Mouse (Mus musculus) heart, postnatal 14 days (tissue): ENCODE data around the gene Aaas. TPM values are rescaled to one million over a fixed set of nuclear protein-coding genes. Genes with fewer than 3 reads are reported as not detected.
A peak's percentile ranks its signal among the peaks of the same experiment; 100 is the strongest.

ENCODE experiments used
- DNase-seq, 2 experiments: peaks; one replicate each; pipeline ENCODE4 v3.0.0; 2021 to 2022
- intact Hi-C: fragments of 180-260 bp; cut with DNase I; formaldehyde crosslinking; loops from one replicate; pipeline ENCODE4 v1.15.1; 2025
- long read RNA-seq, 2 experiments: library from polyadenylated mRNA; stranded (forward); transcript quantifications; one replicate each; pipeline ENCODE4 v2.0.0; 2021
- total RNA-seq, 2 experiments: library from RNA; stranded (reverse); gene quantifications; 2 replicates each; pipeline ENCODE4 v1.2.3; 2021

Aaas gene
- 10 to 100 TPM in 1 of 2 experiments, 1 to 10 TPM in 1; 9.5 to 15.2 TPM for total RNA-seq
- long read RNA-seq, experiment 1, transcript Aaas-201 (16 exons, 1,811 nt) = major isoform, 10 of 12 reads
- long read RNA-seq, experiment 1, partial matches to known transcripts = 2 of 12 reads
- long read RNA-seq, experiment 1, other reads (novel, unspliced or antisense) = 0 of 12 reads
- long read RNA-seq, experiment 2, transcript Aaas-201 (16 exons, 1,811 nt) = major isoform, 13 of 14 reads
- long read RNA-seq, experiment 2, partial matches to known transcripts = 1 of 14 reads
- long read RNA-seq, experiment 2, other reads (novel, unspliced or antisense) = 0 of 14 reads

- DNase-seq = peak; percentile 96 to 97
- intact Hi-C loops = no loop called here
Measured at GRCm38 (mm10) chr15:102350138-102350941, at the start of gene Aaas. TSS of gene Aaas (minus strand) at chr15:102350771.

DNA sequence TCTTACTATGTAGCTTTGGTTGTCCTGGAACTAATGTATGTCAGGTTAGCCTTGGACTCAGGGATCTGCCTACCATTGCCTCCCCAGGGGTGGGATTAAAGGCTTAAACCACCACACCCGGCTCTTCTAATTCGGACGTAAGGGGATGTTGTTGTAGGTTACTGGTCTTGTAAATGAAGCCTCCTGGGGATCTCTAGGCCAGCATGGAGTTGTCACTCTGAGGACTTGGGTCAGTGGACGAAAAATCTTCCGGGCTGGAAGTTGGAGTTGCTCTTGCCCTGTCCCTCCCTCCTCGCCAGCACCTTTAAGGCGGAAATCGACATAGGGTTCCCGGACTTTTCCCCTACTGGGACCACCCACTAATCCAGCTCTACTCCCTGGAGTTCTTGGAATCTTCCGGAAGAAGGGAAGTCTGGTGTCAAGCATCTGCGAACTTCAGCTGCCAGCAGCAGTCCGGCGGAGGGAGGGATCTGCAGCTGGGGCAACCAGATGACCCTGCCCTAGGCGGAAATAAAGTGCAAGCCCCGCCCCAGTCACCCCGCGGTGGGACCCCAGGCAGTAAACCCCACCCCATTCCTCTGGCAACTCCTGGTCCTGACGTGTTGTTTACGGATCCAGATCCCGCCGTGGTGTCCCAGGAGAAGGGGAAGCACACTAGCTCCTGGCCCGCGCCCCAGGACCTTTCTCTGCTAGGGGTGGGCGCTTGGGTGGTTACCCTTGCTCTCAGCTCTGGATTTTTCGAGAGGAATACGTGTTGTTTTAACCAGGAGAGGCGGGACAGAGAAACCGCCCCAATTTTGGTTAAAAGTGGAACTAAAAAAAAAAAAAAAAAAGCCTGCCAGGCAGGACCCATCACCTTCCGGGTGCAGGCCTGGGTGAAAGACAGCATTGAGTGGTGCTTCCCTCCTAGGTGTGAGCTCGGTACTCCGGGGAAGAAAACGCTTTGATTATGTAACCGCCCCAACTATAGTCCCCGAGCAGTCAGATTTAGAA, 49.0 kb upstream of the Aaas start:
- peak; percentile 92 to 93 for DNase-seq
- intact Hi-C loops = no loop called here

DNA sequence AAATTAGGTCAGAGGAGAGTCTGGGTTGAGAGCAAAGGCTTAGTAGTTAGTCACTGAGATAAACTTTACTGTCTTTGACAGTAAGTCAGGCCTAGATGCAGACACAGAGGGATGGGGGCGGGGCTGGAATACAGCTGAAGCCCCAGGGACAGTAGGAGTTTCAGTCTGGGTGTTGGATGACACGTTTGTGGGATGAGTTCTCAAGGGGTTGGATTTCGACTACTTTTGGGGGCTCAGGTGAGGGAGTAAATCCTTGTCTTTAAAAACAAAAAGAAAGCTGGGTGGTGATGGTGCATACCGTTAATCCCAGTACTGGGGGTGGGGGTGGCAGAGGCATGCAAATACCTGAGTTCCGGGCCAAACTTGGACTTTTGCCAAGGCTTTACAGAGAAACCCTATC, 48.1 kb upstream of the Aaas start:
- no peak for DNase-seq
- intact Hi-C loops = no loop called here

DNA sequence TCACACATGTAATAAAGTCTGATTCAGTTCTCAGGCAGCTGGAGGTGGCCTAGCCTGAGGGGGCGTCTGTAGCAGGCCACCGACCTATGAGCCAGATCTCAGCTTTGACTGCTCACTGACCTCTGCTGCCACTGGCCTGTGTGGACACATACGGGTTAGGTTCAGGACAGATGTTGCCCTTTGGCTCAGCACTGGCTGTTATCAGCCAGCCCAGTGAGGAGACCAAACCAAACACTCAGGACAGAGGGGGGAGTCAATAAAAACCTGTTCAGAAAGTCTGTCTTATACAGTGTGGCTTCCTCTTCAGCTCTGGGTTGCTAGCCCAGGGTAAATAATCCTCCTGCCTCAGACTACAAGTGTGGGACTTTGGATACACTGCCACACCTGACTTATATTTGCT, 44.5 kb upstream of the Aaas start:
- intact Hi-C loops = no loop called here
- DNase-seq = peak; percentile 26 to 33

DNA sequence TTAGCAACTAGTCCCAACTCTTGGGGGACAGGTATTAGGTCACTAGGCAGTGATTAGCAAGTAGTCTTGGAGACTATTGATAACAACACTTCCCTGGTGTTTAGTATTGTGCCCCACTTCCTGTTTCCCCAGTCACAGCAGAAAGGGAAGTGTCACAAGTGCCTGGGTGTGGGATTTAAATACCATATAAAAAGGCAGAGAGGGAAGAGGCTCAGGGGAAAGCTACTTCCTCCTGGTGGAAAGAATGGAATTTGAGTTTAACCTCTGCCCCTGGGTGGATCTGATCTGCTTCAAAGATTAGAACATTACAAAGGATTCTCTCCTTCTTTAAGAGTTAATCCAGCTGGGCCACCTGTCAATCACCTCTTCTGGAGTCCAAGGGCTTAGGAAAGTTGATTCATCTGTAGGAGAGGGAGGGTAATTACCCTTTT, 43.0 kb upstream of the Aaas start:
- intact Hi-C loops = no loop called here
- no peak for DNase-seq

DNA sequence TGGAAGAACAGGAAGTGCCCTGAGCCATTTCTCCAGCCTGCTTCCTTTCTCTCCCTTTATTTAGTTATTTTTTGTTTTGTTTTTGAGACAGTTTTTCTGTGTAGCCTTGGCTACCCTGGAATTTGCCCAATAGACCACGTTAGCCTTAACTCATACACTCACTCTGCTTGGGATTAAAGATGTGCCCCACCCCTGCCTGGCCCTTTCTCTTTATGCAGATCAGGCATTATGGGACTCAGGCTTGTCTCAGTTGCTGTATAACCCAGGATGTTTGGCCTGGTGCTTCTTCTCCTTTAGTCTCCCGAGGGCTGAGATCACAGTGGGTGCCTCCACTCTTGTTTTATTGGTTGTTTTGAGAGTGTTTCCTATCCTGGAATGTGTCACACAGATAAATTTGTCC, 41.9 kb upstream of the Aaas start:
- no peak for DNase-seq
- intact Hi-C loops = no loop called here

DNA sequence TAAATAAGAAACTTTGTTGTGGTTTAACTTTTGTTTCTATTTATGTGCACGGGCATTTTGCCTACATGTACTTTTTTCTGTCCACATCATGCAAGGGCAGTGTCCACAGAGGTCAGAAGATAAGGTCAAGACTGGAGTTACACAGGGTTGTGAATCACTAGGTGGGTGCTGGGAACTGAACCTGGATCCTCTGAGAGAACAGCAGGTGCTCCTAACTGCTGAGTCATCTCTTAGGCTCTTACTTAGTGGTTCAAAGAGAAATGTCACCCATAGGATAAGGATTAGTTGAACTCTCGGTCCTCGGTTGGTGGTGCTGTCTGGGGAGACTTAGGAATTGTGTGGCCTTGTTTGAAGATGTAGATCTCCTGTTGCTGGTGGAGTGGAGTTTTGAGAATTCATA, 38.4 kb upstream of the Aaas start:
- DNase-seq = no peak
- intact Hi-C loops = loop anchor here (10.0 kb wide), 1 partner anchor 136 kb away; the partner anchor contains the start of gene Npff

- intact Hi-C loops = loop anchor here (10.0 kb wide), 1 partner anchor 138 kb away; the partner anchor contains the start of gene Npff
Measured at GRCm38 (mm10) chr15:102386640-102387039, 36.1 kb upstream of the Aaas start.

DNA sequence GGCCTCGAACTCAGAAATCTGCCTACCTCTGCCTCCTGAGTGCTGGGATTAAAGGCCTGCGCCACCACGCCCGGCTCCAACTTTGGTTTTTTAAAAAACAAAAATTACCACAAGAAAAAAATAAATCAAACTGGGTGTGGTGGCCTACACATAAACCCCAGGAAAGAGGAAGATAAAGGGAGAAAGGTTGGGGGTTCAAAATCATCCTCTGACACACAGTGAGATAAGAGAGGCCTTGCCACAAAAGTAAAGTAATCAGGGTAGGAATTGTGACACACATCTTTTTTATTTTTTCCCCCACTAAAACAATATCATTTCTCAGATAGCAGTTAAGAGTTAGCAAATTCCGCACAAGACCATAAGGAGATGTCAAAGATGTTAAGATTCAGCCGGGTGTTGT, 33.1 kb upstream of the Aaas start:
- intact Hi-C loops = loop anchor here (5.0 to 10.0 kb wide), 2 partner anchors 59 to 141 kb away; partner anchors contain the start of gene Npff
- DNase-seq = no peak

More at GRCm38 (mm10) chr15:102386640-102387039, 36.1 kb upstream of the Aaas start:
- DNase-seq = no peak

DNA sequence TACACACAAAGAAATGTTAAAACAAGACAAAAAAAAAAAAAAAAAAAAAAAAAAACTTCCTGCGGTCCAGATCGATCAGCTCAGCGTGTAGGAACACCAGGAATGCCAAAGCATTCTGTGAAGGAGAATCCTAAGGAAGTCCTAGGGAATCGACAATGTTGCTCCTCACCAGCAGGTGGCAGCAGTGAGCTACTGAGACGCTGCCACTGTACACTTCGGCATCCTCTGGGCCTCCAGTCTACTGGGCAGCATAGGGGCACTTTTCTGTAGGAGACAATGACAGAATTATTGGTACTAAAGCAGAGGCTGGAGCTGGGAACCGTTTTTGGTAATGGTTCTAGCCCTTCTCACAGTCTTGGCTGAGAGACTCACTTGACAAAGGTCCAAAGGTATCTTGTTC, 31.0 kb upstream of the Aaas start:
- intact Hi-C loops = loop anchor here (2.0 to 10.0 kb wide), 3 partner anchors 41 to 143 kb away; partner anchors contain the start of gene Npff
- DNase-seq = peak; percentile 89 to 93

DNA sequence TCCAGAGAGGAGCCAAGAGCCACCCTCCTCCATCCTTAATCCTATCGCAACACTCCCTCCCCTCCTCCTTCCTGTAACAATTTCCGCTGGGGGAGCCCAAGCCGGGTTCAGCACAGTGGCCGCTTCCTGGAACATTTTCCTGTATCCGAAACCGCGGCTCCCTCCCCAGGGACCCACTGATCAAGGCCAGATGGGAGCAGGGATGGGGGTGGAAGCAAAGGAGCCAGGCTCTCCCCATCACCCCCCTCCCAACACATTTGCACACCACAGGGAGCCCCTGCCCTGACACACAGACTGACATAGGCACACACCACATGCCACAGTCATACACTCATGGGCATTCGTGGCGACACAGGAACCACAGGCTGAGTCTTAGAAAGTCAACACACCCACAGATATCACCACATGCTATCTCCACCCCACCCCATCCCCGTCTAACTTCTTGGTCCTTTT, 27.3 kb upstream of the Aaas start:
- intact Hi-C loops = loop anchor here (2.0 to 5.0 kb wide), 2 partner anchors 35 to 91 kb away; no protein-coding TSS in a partner anchor
- DNase-seq = peak; percentile 78 to 80

GRCm38 (mm10) chr15:102377163-102377543, 26.6 kb upstream of the Aaas start:
- intact Hi-C loops = loop anchor here (2.0 to 5.0 kb wide), 2 partner anchors 34 to 90 kb away; no protein-coding TSS in a partner anchor
- DNase-seq = peak; percentile 90 to 95

- DNase-seq = peak; percentile 70 to 73
- intact Hi-C loops = loop anchor here (1.0 to 5.0 kb wide), 3 partner anchors 21 to 89 kb away; no protein-coding TSS in a partner anchor
Measured at GRCm38 (mm10) chr15:102376453-102377162, 26.0 kb upstream of the Aaas start.

- no peak for DNase-seq
Measured at GRCm38 (mm10) chr15:102370727-102371126, 20.2 kb upstream of the Aaas start.

GRCm38 (mm10) chr15:102369972-102370371, 19.4 kb upstream of the Aaas start:
- no peak for DNase-seq
- intact Hi-C loops = no loop called here

More at GRCm38 (mm10) chr15:102370727-102371126, 20.2 kb upstream of the Aaas start:
- intact Hi-C loops = no loop called here

- no peak for DNase-seq
- intact Hi-C loops = no loop called here
Measured at GRCm38 (mm10) chr15:102366733-102367344, 16.3 kb upstream of the Aaas start, which contains the start of gene Sp7. TSS of gene Sp7 (minus strand) at chr15:102367182.

DNA sequence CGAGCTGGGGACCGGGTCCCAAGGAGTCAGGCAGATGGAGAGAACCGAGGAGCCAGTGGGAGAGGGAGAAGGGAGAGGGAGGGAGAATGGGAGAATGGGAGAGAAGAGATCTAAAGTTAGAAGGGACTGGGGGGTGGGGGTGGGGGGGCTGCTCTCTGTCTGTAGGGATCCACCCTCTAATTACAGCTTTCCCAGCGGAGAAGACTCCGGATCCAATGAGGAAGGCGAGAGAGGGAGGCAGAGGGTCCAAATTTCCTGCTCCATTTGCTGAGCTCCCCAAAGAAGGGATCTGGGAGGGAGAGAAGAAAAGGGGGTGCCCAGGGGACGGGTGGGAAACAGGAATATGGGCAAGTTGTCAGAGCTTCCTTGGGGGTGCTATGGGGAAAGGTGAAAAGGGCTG, 15.7 kb upstream of the Aaas start:
- DNase-seq = no peak
- intact Hi-C loops = no loop called here

- DNase-seq = no peak
- intact Hi-C loops = no loop called here
Measured at GRCm38 (mm10) chr15:102364678-102365077, 14.1 kb upstream of the Aaas start.

GRCm38 (mm10) chr15:102362648-102363047, 12.1 kb upstream of the Aaas start:
- intact Hi-C loops = no loop called here
- peak in 1 of 2 experiments; percentile 35 for DNase-seq
